ENCODE assay signal across 13 mouse cellular contexts in the genomic region with DNA sequence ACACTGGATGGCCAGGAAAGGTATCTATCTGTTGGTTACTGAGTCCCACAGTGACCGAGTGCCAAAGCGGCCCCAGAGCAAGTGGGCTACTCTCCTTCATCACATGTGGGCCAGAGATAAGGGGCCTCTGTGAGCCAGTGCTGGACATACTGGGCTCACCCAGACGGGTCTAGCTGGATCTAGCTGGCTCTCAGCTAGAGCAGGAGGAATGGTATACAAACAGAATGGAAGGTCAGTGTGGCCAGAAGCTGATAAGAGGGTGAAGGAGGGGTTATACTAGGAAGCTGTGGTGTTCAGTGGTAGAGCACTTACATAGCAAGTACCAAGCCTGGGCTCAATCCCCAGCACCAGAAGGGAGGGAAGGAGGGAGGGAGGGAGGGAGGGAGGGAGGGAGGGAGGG.
"Had no signal": no experiment of that assay in that cellular context is flagged by ENCODE, and none has a peak within 500 bp of the region (broad histone marks: within the 10 kb centered on the region; RNA-seq: fewer than 3 reads in every experiment).

No protein-coding gene starts in this region.

- DNase-seq: kidney, postnatal 10 days; kidney, postnatal 4 days; liver; liver, embryonic 13.5 days; liver, postnatal 0 days; midbrain, embryonic 14.5 days; thymus, adult 2 months; thymus, postnatal 25 days had no signal

- H3K36me3 ChIP-seq: limb, embryonic 12.5 days; liver, embryonic 13.5 days; lung, embryonic 15.5 days; neural tube, embryonic 15.5 days had no signal

- H3K27me3 ChIP-seq: limb, embryonic 12.5 days; liver, embryonic 13.5 days; lung, embryonic 15.5 days; neural tube, embryonic 15.5 days had no signal

- H3K4me2 ChIP-seq: limb, embryonic 12.5 days; liver, embryonic 13.5 days; lung, embryonic 15.5 days; neural tube, embryonic 15.5 days had no signal

- H3K9ac ChIP-seq: limb, embryonic 12.5 days; liver, embryonic 13.5 days; liver, postnatal 0 days; lung, embryonic 15.5 days; neural tube, embryonic 15.5 days had no signal

- ATAC-seq: liver, postnatal 0 days had no signal

- H3K27ac ChIP-seq: layer of hippocampus, adult 2 months; limb, embryonic 12.5 days; liver, embryonic 13.5 days; lung, embryonic 15.5 days; neural tube, embryonic 15.5 days had no signal

- H3K4me1 ChIP-seq: liver, embryonic 13.5 days; lung, embryonic 15.5 days; neural tube, embryonic 15.5 days had no signal

- H3K4me3 ChIP-seq: layer of hippocampus, adult 2 months; limb, embryonic 12.5 days; liver, embryonic 13.5 days; lung, embryonic 15.5 days; myocyte; neural tube, embryonic 15.5 days had no signal

- H3K9me3 ChIP-seq: limb, embryonic 12.5 days; liver, embryonic 13.5 days; lung, embryonic 15.5 days; neural tube, embryonic 15.5 days had no signal
